Mouse (Mus musculus) olfactory bulb, adult 2 months (tissue): ENCODE results near the gene Prdm16.

Experiments
- CTCF ChIP-seq: fragments of 200-500 bp; IDR thresholded peaks from 2 replicates; pipeline ENCODE4 v1.5.1; 2012; ENCODE audit warnings: low read depth, mild to moderate bottlenecking, low read length, moderate library complexity; ENCODE audit not compliant: insufficient read depth
- POLR2A ChIP-seq: fragments of 200-500 bp; IDR thresholded peaks from 2 replicates; pipeline ENCODE4 v1.6.1; 2012; ENCODE audit warnings: mild to moderate bottlenecking, low read depth, low read length, moderate library complexity; ENCODE audit not compliant: insufficient read depth

GRCm38 (mm10) chr4:154352246-154352645 lies 284.4 kb downstream of the Prdm16 start:
- TF ChIP-seq CTCF (no peak), POLR2A (no peak)
